Comparison of ENCODE assay signal across 18 mouse cellular contexts in genomic region chr4:39833634-39834033, GRCm38 (mm10).
"Had no signal": no experiment of that assay in that cellular context is flagged by ENCODE, and none has a peak within 500 bp of the region (broad histone marks: within the 10 kb centered on the region; RNA-seq: fewer than 3 reads in every experiment).

No protein-coding gene starts in this region.

- H3K9me3 ChIP-seq: lung, embryonic 15.5 days; midbrain, embryonic 10.5 days; midbrain, embryonic 12.5 days; neural tube, embryonic 13.5 days; neural tube, embryonic 15.5 days had no signal

- DNase-seq: lung, postnatal 4 days; midbrain, embryonic 14.5 days; retina, postnatal 1 day; right cerebral cortex, adult 18-20 months; right cerebral cortex, postnatal 25 days; right cerebral cortex, postnatal 4 days; spleen, adult 18-20 months; thymus, adult 18-20 months; thymus, postnatal 14 days; thymus, postnatal 36 days had no signal

- H3K36me3 ChIP-seq: lung, embryonic 15.5 days; midbrain, embryonic 10.5 days; midbrain, embryonic 12.5 days; neural tube, embryonic 13.5 days; neural tube, embryonic 15.5 days had no signal

- H3K27ac ChIP-seq: liver, embryonic 14.5 days; lung, embryonic 15.5 days; midbrain, embryonic 10.5 days; midbrain, embryonic 12.5 days; neural tube, embryonic 13.5 days; neural tube, embryonic 15.5 days had no signal

- H3K4me2 ChIP-seq: lung, embryonic 15.5 days; midbrain, embryonic 12.5 days; neural tube, embryonic 13.5 days; neural tube, embryonic 15.5 days had no signal

- ATAC-seq: midbrain, embryonic 16.5 days had no signal

- H3K27me3 ChIP-seq: lung, embryonic 15.5 days; midbrain, embryonic 12.5 days; neural tube, embryonic 13.5 days; neural tube, embryonic 15.5 days had no signal

- H3K4me3 ChIP-seq: lung, embryonic 15.5 days; midbrain, embryonic 10.5 days; midbrain, embryonic 12.5 days; myocyte; neural tube, embryonic 13.5 days; neural tube, embryonic 15.5 days had no signal

- H3K9ac ChIP-seq: liver, embryonic 14.5 days; lung, embryonic 15.5 days; midbrain, embryonic 12.5 days; neural tube, embryonic 13.5 days; neural tube, embryonic 15.5 days had no signal

- H3K4me1 ChIP-seq: lung, embryonic 15.5 days; midbrain, embryonic 10.5 days; midbrain, embryonic 12.5 days; neural tube, embryonic 13.5 days; neural tube, embryonic 15.5 days had no signal
